Mouse (Mus musculus) ZHBTc4 (cell line): ENCODE measurements around the gene Lrpprc.

Experiments used
- DNase-seq: peaks from one replicate; pipeline ENCODE4 v3.0.0-alpha.2; 2011; ENCODE audit warnings: low read depth, low spot score

Gene Lrpprc

DNA sequence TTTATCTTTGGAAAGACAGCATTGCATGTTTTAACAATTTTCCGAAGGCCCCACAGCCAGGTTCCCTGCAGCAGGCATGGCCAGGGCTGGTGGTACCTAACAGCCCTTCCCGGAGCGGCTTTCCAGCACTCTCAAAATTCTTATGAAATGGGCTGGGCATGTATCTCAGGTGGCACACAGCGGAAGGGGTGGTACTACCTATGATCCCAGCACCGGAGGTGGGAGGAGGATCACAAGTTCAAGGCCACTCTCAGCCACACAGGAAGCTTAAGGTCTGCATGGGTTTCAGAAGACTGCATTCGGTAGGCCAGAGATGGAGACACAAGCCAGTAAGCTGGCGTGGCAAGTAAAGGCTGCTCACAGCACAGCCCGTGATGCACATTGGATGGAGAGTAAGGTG is 31.6 kb downstream of the Lrpprc start:
- peak; percentile 7 for DNase-seq

- peak; percentile 84 for DNase-seq
These were observed 32.2 kb downstream of the Lrpprc start for GRCm38 (mm10) chr17:84758374-84758773.

GRCm38 (mm10) chr17:84756090-84756489 is 34.5 kb downstream of the Lrpprc start:
- DNase-seq: no peak

DNA sequence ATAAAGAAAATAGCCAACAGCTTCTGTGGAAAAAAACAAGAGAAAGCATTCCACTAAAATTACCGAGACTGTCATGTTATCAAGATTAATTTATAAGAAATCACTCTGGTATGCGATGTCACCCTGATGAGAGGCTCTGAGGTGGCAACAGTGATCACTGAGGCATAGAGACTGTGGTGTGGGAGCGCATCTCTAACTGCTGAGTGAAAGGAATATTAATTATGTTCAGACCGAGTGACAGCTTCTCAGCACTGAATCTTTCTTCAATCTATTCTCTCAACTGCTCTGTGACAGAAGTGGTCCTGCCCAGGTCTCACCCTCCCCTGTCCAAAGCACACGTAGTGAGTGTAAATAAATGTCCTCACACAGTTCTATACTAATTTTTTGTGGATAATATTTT is 37.1 kb downstream of the Lrpprc start:
- no peak for DNase-seq

DNA sequence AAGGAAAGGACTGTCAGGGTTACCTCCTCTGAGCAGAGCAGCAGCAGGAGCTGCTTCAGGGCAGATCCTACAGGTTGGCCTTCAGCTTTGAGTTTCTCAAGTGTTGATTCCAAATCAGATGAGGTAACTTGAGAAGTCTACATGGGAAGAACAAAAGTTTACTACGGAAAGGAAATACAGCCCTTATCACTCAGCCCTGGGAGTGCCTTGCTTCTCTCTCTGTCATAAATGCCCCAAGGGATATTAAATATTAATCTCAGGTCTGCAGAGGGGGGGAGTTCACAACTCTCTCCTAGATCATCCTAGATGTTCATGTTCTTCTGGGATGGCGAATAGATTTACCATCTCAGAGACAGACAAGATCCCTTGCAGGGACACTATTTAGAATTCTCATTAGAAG is 38.3 kb downstream of the Lrpprc start:
- DNase-seq: no peak

DNA sequence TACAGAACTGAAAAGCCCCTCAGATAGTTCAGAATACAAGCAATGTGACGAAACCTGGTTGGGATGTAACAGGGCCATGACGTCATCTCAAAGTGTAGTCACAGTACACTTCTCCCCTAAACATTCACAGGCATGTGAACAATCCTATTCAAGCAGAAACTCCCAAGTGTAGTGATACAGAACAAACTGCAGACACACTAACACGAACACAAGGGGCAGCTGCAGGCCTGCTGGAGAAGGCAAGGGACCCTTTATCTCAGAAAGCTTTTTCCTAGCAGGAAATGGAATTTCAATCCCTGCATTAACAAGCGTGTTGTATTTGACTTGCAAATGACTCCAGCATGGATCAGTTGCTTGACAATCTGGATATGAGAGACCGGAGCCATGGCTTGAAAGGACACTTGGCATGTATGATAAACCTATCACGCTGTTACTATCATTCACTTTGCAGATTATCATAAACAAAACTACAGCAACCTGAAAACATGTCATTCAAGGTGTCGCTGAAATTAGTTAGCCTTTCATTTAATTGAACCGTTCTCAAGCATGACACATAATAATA is 38.9 kb downstream of the Lrpprc start:
- no peak for DNase-seq

DNA sequence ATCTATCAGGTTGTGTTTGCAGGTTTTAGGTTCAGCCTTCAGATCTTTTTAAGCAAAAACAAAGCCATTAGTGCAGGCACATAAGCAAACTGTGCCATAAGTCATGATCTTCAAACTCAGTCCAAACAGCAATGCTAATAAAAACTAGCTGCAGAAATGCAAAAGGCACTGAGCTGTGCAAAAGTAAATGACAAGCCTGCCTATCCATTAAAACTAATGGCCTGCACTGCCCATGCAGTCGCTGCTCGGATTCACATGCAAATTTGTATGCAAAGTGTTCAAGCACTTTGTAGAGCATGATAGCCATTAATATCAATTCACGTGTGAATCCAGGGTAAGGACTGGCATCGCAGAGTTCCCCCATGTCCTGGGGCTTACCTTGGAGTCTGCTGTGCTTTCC is 40.5 kb downstream of the Lrpprc start:
- no peak for DNase-seq

DNA sequence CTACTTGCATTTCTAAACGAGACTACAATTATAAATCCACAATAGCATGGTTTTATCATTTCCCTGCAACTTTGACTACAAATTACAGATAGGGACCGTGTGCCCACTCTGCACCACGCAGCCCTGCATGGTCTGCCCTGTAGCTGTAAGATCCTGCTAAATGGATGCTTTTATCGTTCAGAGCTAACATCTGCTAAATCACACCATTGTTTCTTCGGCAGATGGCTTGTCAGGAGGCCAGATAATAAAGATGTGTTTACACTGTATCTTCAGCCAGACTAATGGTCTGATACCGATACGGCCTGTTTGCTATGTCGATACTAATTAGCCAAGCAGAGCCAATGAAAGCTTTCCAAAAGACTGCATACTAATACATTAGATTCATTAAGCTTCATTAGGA is 41.3 kb downstream of the Lrpprc start:
- DNase-seq: no peak

DNA sequence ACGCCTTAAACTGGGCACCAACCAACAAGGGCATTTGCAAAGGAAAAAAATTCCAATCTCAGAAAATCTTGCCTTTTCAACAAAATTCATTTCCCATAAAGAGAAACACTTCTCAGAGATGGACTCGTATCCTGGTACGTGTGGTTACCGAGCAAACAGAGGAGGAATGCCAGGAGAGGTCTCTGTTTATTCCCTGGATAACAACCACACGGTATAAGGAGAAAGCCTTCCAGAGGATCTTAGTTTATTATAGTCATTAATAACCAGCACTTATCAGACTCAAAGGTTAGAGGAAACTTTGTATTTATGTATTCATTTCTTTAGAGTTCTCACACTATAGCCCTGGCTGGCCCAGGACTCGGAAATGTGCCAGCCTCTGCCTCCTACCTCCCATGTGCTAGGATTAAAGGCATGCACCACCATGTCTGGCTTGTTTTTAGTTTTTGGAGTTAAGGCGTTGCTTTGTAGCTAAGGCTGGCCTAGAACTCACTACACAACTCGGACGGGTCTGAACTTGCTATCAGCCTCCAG is 42.4 kb downstream of the Lrpprc start:
- no peak for DNase-seq

DNA sequence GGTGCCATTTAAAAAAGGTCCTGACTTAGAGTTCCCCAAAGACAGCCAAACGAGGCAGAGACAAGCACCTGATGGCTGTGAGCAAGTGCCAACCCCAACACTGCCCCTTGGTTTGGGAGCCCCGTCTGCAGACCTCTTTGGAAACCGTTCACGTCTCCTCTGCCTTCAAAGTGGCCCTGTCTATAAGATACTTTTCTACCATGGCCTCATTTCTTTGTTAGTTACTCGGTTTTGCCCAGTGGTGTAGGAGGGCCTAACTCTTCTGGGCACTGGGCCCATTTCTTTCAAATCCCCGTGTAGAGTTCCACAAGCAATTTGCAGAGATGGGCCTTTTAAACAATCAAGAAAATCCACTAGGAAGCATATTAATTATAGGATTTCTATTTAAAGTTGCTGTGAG is 43.4 kb downstream of the Lrpprc start:
- DNase-seq: no peak

DNA sequence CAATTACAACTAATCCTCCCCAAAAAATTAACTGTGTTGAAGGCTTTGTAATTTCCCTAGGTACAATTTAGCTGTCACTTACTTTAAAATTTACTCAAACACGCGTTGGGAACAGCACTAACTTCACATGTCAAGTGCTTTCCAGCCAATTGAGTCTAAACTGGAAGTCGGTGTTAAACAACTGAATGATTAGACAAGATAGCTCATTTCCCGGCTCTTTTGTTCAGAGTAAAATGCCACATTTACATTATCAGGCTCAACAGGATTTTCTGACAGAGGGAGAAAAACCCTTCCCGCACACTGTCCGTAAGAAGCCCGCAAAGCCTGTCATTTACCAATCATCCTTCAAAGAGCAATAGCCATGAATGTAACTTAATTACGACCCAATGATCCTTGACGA is 45.6 kb downstream of the Lrpprc start:
- peak; percentile 16 for DNase-seq

DNA sequence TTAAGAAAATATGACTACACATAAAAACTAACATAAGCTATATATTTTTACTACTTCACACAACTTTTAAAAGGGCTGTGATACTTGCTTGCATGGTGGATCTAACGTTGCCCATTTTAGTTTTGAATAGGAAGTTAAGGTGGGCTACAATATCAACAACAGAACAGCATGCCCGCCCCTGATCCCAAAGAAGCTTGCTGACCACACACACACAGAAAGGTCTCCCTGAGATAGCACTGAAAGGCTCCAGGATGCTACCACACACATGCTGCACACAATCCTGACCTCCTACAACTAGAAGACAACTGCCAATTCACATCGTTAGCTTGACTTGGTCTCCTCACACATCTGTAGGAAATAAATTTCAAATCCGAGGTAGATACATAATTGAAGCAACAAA is 46.3 kb downstream of the Lrpprc start:
- DNase-seq: no peak

- DNase-seq: no peak
These were observed 52.4 kb downstream of the Lrpprc start for GRCm38 (mm10) chr17:84738073-84738797.

- DNase-seq: peak; percentile 66
These were observed 53.9 kb downstream of the Lrpprc start for GRCm38 (mm10) chr17:84736719-84737118.

GRCm38 (mm10) chr17:84732612-84733011 is 58.0 kb downstream of the Lrpprc start:
- no peak for DNase-seq

DNA sequence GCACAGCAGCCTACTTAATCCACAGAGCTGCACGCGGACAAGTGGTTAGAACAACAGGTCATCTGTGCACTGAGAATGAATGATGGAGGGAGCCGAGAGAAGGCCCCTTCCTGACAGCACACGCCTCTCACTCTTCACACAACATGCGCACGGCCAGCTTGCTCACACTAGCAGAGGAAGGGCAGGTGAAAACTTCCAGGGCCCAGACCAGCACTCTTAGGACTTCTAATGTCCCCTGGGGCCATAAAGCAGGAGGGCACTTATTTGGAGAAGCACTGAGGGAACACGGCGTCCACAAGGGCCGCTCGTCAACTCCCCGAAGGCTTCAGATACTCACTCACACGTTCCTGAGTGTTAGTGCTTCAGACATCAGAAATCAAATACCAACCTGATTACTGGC is 59.2 kb downstream of the Lrpprc start:
- no peak for DNase-seq

DNA sequence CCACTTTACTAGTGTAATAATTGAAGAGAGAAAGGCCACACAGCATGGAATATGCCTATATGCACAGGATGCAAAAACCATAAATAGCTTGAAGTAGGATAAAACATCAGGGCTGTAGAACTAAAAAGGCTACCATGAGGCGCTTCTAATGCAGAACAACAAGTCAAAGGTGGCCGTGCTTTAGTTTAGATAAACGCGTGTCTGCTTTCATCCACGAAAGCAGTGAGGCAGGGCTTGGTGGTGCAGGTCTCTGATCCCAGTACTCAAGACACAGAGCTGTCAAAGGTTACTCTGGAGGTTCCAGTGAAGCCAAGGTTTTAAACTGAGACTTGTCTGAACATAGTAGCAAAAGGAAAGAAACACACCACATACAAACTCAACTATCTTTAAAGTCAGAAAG is 61.4 kb downstream of the Lrpprc start:
- no peak for DNase-seq

GRCm38 (mm10) chr17:84728201-84728911 is 62.2 kb downstream of the Lrpprc start:
- DNase-seq: no peak

- DNase-seq: no peak
These were observed 65.4 kb downstream of the Lrpprc start for GRCm38 (mm10) chr17:84725163-84725562.

GRCm38 (mm10) chr17:84724028-84724427 is 66.6 kb downstream of the Lrpprc start:
- DNase-seq: no peak

DNA sequence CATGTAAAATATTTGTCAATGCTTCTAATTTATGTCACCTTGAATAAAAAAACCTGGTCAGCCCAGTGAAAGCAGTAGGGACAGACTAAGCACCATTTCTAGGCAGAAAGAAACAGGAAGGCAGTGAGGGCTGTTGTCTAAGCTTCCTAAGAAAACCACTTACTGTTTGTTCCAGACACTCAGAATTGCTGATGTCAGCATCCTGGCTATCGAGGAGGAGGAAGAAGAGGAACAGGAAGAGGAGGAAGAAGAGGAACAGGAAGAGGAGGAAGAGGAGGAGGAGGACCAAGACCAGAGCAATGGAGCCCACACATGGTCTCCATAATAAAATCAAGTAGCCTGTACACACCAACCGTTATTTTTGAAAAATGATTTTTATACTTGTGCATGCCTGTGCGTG is 71.5 kb downstream of the Lrpprc start:
- DNase-seq: no peak

- DNase-seq: no peak
These were observed 73.2 kb downstream of the Lrpprc start for GRCm38 (mm10) chr17:84717416-84717815.
